Mouse (Mus musculus) left cerebral cortex, adult 9 months (tissue): ENCODE results near the gene Ccr10.
"Not testable (repeated sequence)": the region's sequence is repeated elsewhere in the genome, so short reads cannot be mapped to it uniquely, and the experiment has no call there.

ENCODE experiments used
- DNase-seq, 2 experiments: peaks; one replicate each; pipeline ENCODE4 v3.0.0; 2022; ENCODE audit warnings: low spot score in 2 of 2

Gene Ccr10

GRCm38 (mm10) chr11:101125008-101125407 is 50.2 kb downstream of the Ccr10 start:
- DNase-seq = not testable (repeated sequence)

- not testable (repeated sequence) for DNase-seq
These were observed 50.7 kb downstream of the Ccr10 start for GRCm38 (mm10) chr11:101124494-101124893.
